Mouse (Mus musculus) CH12.LX (cell line): ENCODE results near the gene Tbc1d2b. TPM values are rescaled to one million over a fixed set of nuclear protein-coding genes. Genes with fewer than 3 reads are reported as not detected.

Source experiments
- DNase-seq: peaks from one replicate; pipeline ENCODE4 v3.0.0-alpha.2; 2013; ENCODE audit errors: extremely low read depth
- H3K27ac ChIP-seq: 2 replicates; pipeline ENCODE4 v1.5.1; 2012; ENCODE audit warnings: low read depth, mild to moderate bottlenecking, control low read depth, moderate library complexity; ENCODE audit not compliant: insufficient read depth
- H3K27me3 ChIP-seq: replicated peaks from 2 replicates; pipeline ENCODE3; 2012; ENCODE audit warnings: inconsistent platforms
- H3K36me3 ChIP-seq, 2 experiments: replicated peaks in 1 of 2; 2 replicates each; pipeline versions ENCODE3 to v1.6.1; 2012; ENCODE audit warnings: inconsistent platforms in 1 of 2, low read length in 1 of 2, mild to moderate bottlenecking in 1 of 2, mixed read lengths in 1 of 2, moderate library complexity in 1 of 2; ENCODE audit not compliant: control insufficient read depth in 1 of 2, insufficient read depth in 1 of 2
- H3K4me1 ChIP-seq, 2 experiments: 2 replicates each; pipeline ENCODE4 v1.6.1; 2012; ENCODE audit warnings: inconsistent platforms in 1 of 2, moderate library complexity in 1 of 2; ENCODE audit not compliant: insufficient read depth in 2 of 2, control insufficient read depth in 1 of 2
- H3K4me2 ChIP-seq: 2 replicates; pipeline ENCODE4 v1.6.1; 2012; ENCODE audit warnings: low read depth, mild to moderate bottlenecking, control low read depth; ENCODE audit not compliant: poor library complexity, insufficient read depth, severe bottlenecking
- H3K4me3 ChIP-seq, 3 experiments: fragments of 150-350 bp in 1 of 3; sonication (generic) in 1 of 3; replicated peaks in 1 of 3; 2 replicates each; pipeline versions ENCODE3 to v1.5.1; 2011 to 2012; ENCODE audit warnings: low read depth in 2 of 3, low read length in 2 of 3, mild to moderate bottlenecking in 2 of 3, moderate library complexity in 2 of 3, control low read depth in 1 of 3, improper control_type of control experiment in 1 of 3, inconsistent platforms in 1 of 3, mixed read lengths in 1 of 3; ENCODE audit not compliant: poor library complexity in 1 of 3
- H3K79me2 ChIP-seq: replicated peaks from 2 replicates; pipeline ENCODE4 v1.6.1; 2012; ENCODE audit warnings: mild to moderate bottlenecking, moderate library complexity; ENCODE audit not compliant: control insufficient read depth, poor library complexity, insufficient read depth, severe bottlenecking; ENCODE audit errors: extremely low read depth
- H3K9ac ChIP-seq: 2 replicates; pipeline ENCODE4 v1.6.1; 2012; ENCODE audit warnings: low read depth, mild to moderate bottlenecking, control low read depth, moderate library complexity; ENCODE audit not compliant: insufficient read depth
- H3K9me3 ChIP-seq: replicated peaks from 2 replicates; pipeline ENCODE3; 2012; ENCODE audit warnings: low read length, inconsistent platforms, mixed read lengths
- BHLHE40 ChIP-seq: IDR thresholded peaks from 2 replicates; pipeline ENCODE4 v1.6.1; 2011; ENCODE audit warnings: mild to moderate bottlenecking, low read depth, low read length, improper control_type of control experiment
- CHD1 ChIP-seq: IDR thresholded peaks from 2 replicates; pipeline ENCODE4 v1.6.1; 2012; ENCODE audit warnings: low read depth, low read length, improper control_type of control experiment, inconsistent platforms
- CHD2 ChIP-seq: IDR thresholded peaks from 2 replicates; pipeline ENCODE4 v1.6.1; 2011; ENCODE audit warnings: low read length, improper control_type of control experiment
- CTCF ChIP-seq, 2 experiments: IDR thresholded peaks in 1 of 2; conservative IDR thresholded peaks in 1 of 2; 2 replicates each; pipeline ENCODE4 v1.5.1; 2011 to 2012; ENCODE audit warnings: low read depth in 2 of 2, low read length in 2 of 2, improper control_type of control experiment in 1 of 2, inconsistent platforms in 1 of 2, mild to moderate bottlenecking in 1 of 2, moderate library complexity in 1 of 2
- E2F4 ChIP-seq: IDR thresholded peaks from 2 replicates; pipeline ENCODE4 v1.6.1; 2011; ENCODE audit warnings: low read depth, low read length, improper control_type of control experiment; ENCODE audit not compliant: insufficient replicate concordance
- ELF1 ChIP-seq: IDR thresholded peaks from 2 replicates; pipeline ENCODE4 v1.6.1; 2014; ENCODE audit warnings: low read depth, mild to moderate bottlenecking, inconsistent platforms, low read length, improper control_type of control experiment
- EP300 ChIP-seq: IDR thresholded peaks from 2 replicates; pipeline ENCODE4 v1.6.1; 2011; ENCODE audit warnings: low read length, improper control_type of control experiment
- ETS1 ChIP-seq: conservative IDR thresholded peaks from 2 replicates; pipeline ENCODE4 v1.6.1; 2012; ENCODE audit warnings: low read depth, mild to moderate bottlenecking, inconsistent platforms, low read length, improper control_type of control experiment, moderate library complexity
- GABPA ChIP-seq: IDR thresholded peaks from 2 replicates; pipeline ENCODE4 v1.6.1; 2012; ENCODE audit warnings: low read depth, low read length, improper control_type of control experiment, inconsistent platforms; ENCODE audit not compliant: insufficient replicate concordance
- HCFC1 ChIP-seq: IDR thresholded peaks from 2 replicates; pipeline ENCODE4 v1.6.1; 2012; ENCODE audit warnings: low read depth, mild to moderate bottlenecking, inconsistent platforms, low read length, improper control_type of control experiment
- IRF4 ChIP-seq: IDR thresholded peaks from 2 replicates; pipeline ENCODE4 v1.6.1; 2014; ENCODE audit warnings: low read depth, mild to moderate bottlenecking, inconsistent platforms, low read length, improper control_type of control experiment
- JUN ChIP-seq: IDR thresholded peaks from 2 replicates; pipeline ENCODE4 v1.6.1; 2011; ENCODE audit warnings: low read depth, mild to moderate bottlenecking, low read length, improper control_type of control experiment, moderate library complexity; ENCODE audit not compliant: insufficient read depth
- JUND ChIP-seq: conservative IDR thresholded peaks from 2 replicates; pipeline ENCODE4 v1.6.1; 2011; ENCODE audit warnings: low read depth, low read length, improper control_type of control experiment
- KAT2A ChIP-seq: IDR thresholded peaks from 2 replicates; pipeline ENCODE4 v1.6.1; 2012; ENCODE audit warnings: low read length, improper control_type of control experiment, inconsistent platforms; ENCODE audit not compliant: insufficient replicate concordance
- MAFK ChIP-seq: IDR thresholded peaks from 2 replicates; pipeline ENCODE4 v1.6.1; 2011; ENCODE audit warnings: low read length, improper control_type of control experiment; ENCODE audit not compliant: insufficient replicate concordance
- MAX ChIP-seq: IDR thresholded peaks from 2 replicates; pipeline ENCODE4 v1.6.1; 2011; ENCODE audit warnings: low read length, improper control_type of control experiment
- MAZ ChIP-seq: IDR thresholded peaks from 2 replicates; pipeline ENCODE4 v1.6.1; 2012; ENCODE audit warnings: low read depth, mild to moderate bottlenecking, inconsistent platforms, low read length, improper control_type of control experiment, moderate library complexity
- MEF2A ChIP-seq: IDR thresholded peaks from 2 replicates; pipeline ENCODE4 v1.6.1; 2014; ENCODE audit warnings: low read depth, mild to moderate bottlenecking, inconsistent platforms, low read length, improper control_type of control experiment, borderline replicate concordance
- MXI1 ChIP-seq: IDR thresholded peaks from 2 replicates; pipeline ENCODE4 v1.6.1; 2011; ENCODE audit warnings: mild to moderate bottlenecking, low read depth, low read length, improper control_type of control experiment
- MYC ChIP-seq: IDR thresholded peaks from 2 replicates; pipeline ENCODE4 v1.6.1; 2011; ENCODE audit warnings: low read depth, mild to moderate bottlenecking, improper control_type of control experiment, low read length
- NELFE ChIP-seq: IDR thresholded peaks from 2 replicates; pipeline ENCODE4 v1.6.1; 2011; ENCODE audit warnings: low read depth, low read length, improper control_type of control experiment
- NRF1 ChIP-seq: IDR thresholded peaks from 2 replicates; pipeline ENCODE4 v1.6.1; 2014; ENCODE audit warnings: low read depth, mild to moderate bottlenecking, inconsistent platforms, low read length, improper control_type of control experiment, moderate library complexity
- PAX5 ChIP-seq: IDR thresholded peaks from 2 replicates; pipeline ENCODE4 v1.6.1; 2012; ENCODE audit warnings: low read length, inconsistent platforms, mixed read lengths
- POLR2A ChIP-seq: IDR thresholded peaks from 2 replicates; pipeline ENCODE4 v1.6.1; 2011; ENCODE audit warnings: low read depth, mild to moderate bottlenecking, improper control_type of control experiment, low read length
- POLR2AphosphoS2 ChIP-seq: IDR thresholded peaks from 2 replicates; pipeline ENCODE4 v1.6.1; 2011; ENCODE audit warnings: low read depth, low read length, improper control_type of control experiment
- RAD21 ChIP-seq: IDR thresholded peaks from 2 replicates; pipeline ENCODE4 v1.6.1; 2011; ENCODE audit warnings: low read depth, mild to moderate bottlenecking, low read length, improper control_type of control experiment, moderate library complexity
- RCOR1 ChIP-seq: conservative IDR thresholded peaks from 2 replicates; pipeline ENCODE4 v1.6.1; 2012; ENCODE audit warnings: low read depth, mild to moderate bottlenecking, inconsistent platforms, low read length, improper control_type of control experiment
- SIN3A ChIP-seq: IDR thresholded peaks from 2 replicates; pipeline ENCODE4 v1.6.1; 2012; ENCODE audit warnings: low read length, improper control_type of control experiment, inconsistent platforms
- SMC3 ChIP-seq: IDR thresholded peaks from 2 replicates; pipeline ENCODE4 v1.6.1; 2011; ENCODE audit warnings: low read depth, low read length, improper control_type of control experiment
- TBP ChIP-seq: conservative IDR thresholded peaks from 2 replicates; pipeline ENCODE4 v1.6.1; 2011; ENCODE audit warnings: low read depth, low read length, improper control_type of control experiment
- TCF12 ChIP-seq: IDR thresholded peaks from 2 replicates; pipeline ENCODE4 v1.6.1; 2014; ENCODE audit warnings: low read depth, mild to moderate bottlenecking, inconsistent platforms, low read length, improper control_type of control experiment
- UBTF ChIP-seq: IDR thresholded peaks from 2 replicates; pipeline ENCODE4 v1.6.1; 2012; ENCODE audit warnings: low read depth, mild to moderate bottlenecking, inconsistent platforms, low read length, improper control_type of control experiment, moderate library complexity
- USF1 ChIP-seq: IDR thresholded peaks from 2 replicates; pipeline ENCODE4 v1.6.1; 2014; ENCODE audit warnings: low read depth, mild to moderate bottlenecking, inconsistent platforms, low read length, improper control_type of control experiment
- USF2 ChIP-seq: conservative IDR thresholded peaks from 2 replicates; pipeline ENCODE4 v1.6.1; 2011; ENCODE audit warnings: low read depth, low read length, improper control_type of control experiment
- ZC3H11A ChIP-seq: IDR thresholded peaks from 2 replicates; pipeline ENCODE4 v1.6.1; 2012; ENCODE audit warnings: low read depth, mild to moderate bottlenecking, inconsistent platforms, low read length, improper control_type of control experiment
- ZKSCAN1 ChIP-seq: IDR thresholded peaks from 2 replicates; pipeline ENCODE4 v1.6.1; 2012; ENCODE audit warnings: low read depth, inconsistent platforms, low read length, improper control_type of control experiment, borderline replicate concordance
- ZMIZ1 ChIP-seq: IDR thresholded peaks from 2 replicates; pipeline ENCODE4 v1.6.1; 2012; ENCODE audit warnings: low read depth, mild to moderate bottlenecking, inconsistent platforms, low read length, improper control_type of control experiment
- ZNF384 ChIP-seq: IDR thresholded peaks from 2 replicates; pipeline ENCODE4 v1.6.1; 2012; ENCODE audit warnings: low read depth, low read length, improper control_type of control experiment, inconsistent platforms
- dilution Hi-C: fragments of 300-500 bp; cut with MboI; formaldehyde crosslinking; loops from 2 replicates; pipeline ENCODE4 v1.14.3; 2020; ENCODE audit warnings: low sequenced_read_pairs; ENCODE audit not compliant: extremely low pct_unique_long_range_greater_than_20kb, extremely low pct_ligation_motif_present
- in situ Hi-C: fragments of 300-500 bp; cut with MboI; formaldehyde crosslinking; loops from 3 replicates; pipeline ENCODE4 v1.14.3; 2019; ENCODE audit warnings: low sequenced_read_pairs, low pct_ligation_motif_present, low pct_unique_long_range_greater_than_20kb, mixed read lengths
- polyA plus RNA-seq: library from polyadenylated mRNA; unstranded; fragments of >175 nt; gene quantifications from 2 replicates; pipeline ENCODE4 v1.2.1, GENCODE M21; 2012; ENCODE audit warnings: low read depth; ENCODE audit not compliant: insufficient read length
- total RNA-seq, 2 experiments: library from RNA; depleted of rRNA; stranded (reverse); fragments of 300-350 nt in 1 of 2; fragments of >200 nt in 1 of 2; gene quantifications; 2 replicates each; pipeline ENCODE4 v1.2.3; 2012 to 2014

The Tbc1d2b gene
- total and polyA plus RNA-seq, 3 experiments: 0.60 to 1.3 (median 0.76) TPM

GRCm38 (mm10) chr9:90181656-90182388, 88.8 kb downstream of the Tbc1d2b start:
- Histone ChIP-seq H3K79me2 (no peaks in the 10 kb centered on the region), H3K9ac (no peak overlapping the region; the same call in 1 of the 2 replicates), H3K36me3 (peaks cover 12 to 75% of the 10 kb centered on the region in 2 experiments), H3K4me3 (no peak overlapping the region), H3K9me3 (no peaks in the 10 kb centered on the region), H3K4me1 (peaks cover 65 to 92% of the 10 kb centered on the region in 2 experiments), H3K27ac (peak overlapping the region; percentile 74), H3K27me3 (no peaks in the 10 kb centered on the region), H3K4me2 (peak overlapping the region; percentile 18; the same call in 1 of the 2 replicates)
- TF ChIP-seq UBTF: no peak
- no peak for TF ChIP-seq MAX
- TF ChIP-seq RCOR1: peak; percentile 69
- TF ChIP-seq MAFK: peak; percentile 39
- peak; percentile 58; the same call in 1 of the 2 replicates for TF ChIP-seq SIN3A
- peak; percentile 26; the same call in 1 of the 2 replicates for TF ChIP-seq ELF1
- TF ChIP-seq NELFE: no peak
- peak; percentile 39 for TF ChIP-seq JUND
- no peak for TF ChIP-seq CTCF (conservative IDR thresholded peaks at IDR 0.05 in 1 of 2, IDR thresholded peaks at IDR 0.05 in 1 of 2; ENCODE audit: low read depth in 2 of 2, low read length in 2 of 2)
- TF ChIP-seq TCF12: peak; percentile 78
- TF ChIP-seq E2F4: no peak
- TF ChIP-seq ZMIZ1: no peak
- no peak for TF ChIP-seq POLR2A
- no peak for TF ChIP-seq MXI1
- TF ChIP-seq ZKSCAN1: no peak
- TF ChIP-seq KAT2A: no peak
- peak; percentile 9; the same call in 1 of the 2 replicates for TF ChIP-seq SMC3
- peak; percentile 53 for TF ChIP-seq BHLHE40
- TF ChIP-seq PAX5: no peak
- peak; percentile 75; the same call in 1 of the 2 replicates for TF ChIP-seq MEF2A
- TF ChIP-seq POLR2AphosphoS2: no peak
- no peak for TF ChIP-seq USF1
- TF ChIP-seq MYC: no peak
- TF ChIP-seq GABPA: no peak
- no peak for TF ChIP-seq USF2
- peak; percentile 80 for TF ChIP-seq JUN
- peak; percentile 88 for TF ChIP-seq EP300
- peak; percentile 1 for TF ChIP-seq RAD21
- no peak for TF ChIP-seq CHD1
- peak; percentile 82 for TF ChIP-seq CHD2
- TF ChIP-seq ETS1: peak; percentile 85
- peak; percentile 66 for TF ChIP-seq MAZ
- TF ChIP-seq HCFC1: no peak
- TF ChIP-seq IRF4: peak; percentile 85
- TF ChIP-seq NRF1: 0 out of 2 replicates have a peak, but pooled peaks have one; percentile 18
- no peak for TF ChIP-seq TBP
- no peak for TF ChIP-seq ZNF384
- TF ChIP-seq ZC3H11A: no peak
- in situ Hi-C loops (no loop called here), dilution Hi-C loops (no loop called here)
- peak; percentile 93 for DNase-seq
